Mouse (Mus musculus) heart, embryonic 16.5 days (tissue): ENCODE measurements around the gene Esf1. TPM values are rescaled to one million over a fixed set of nuclear protein-coding genes. Genes with fewer than 3 reads are reported as not detected.
"Not testable (repeated sequence)": the region's sequence is repeated elsewhere in the genome, so short reads cannot be mapped to it uniquely, and the experiment has no call there.

Experiments used
- ATAC-seq: fragments of 200-750 bp; cut with Nextera tagmentation; replicated peaks from 2 replicates; pipeline ENCODE4 v1.8.0; 2017; ENCODE audit warnings: moderate number of reproducible peaks; ENCODE audit not compliant: insufficient read depth, low FRiP score; ENCODE audit errors: extremely low read depth
- H3K27ac ChIP-seq: fragments of 300-500 bp; sonication (generic); 2 replicates; pipeline ENCODE4 v1.5.1; 2014; ENCODE audit warnings: mild to moderate bottlenecking, low read length, control low read depth, moderate library complexity
- H3K27me3 ChIP-seq: fragments of 300-500 bp; sonication (generic); 2 replicates; pipeline ENCODE4 v1.6.1; 2014; ENCODE audit warnings: low read length, mixed read lengths; ENCODE audit not compliant: control insufficient read depth, insufficient read depth
- H3K36me3 ChIP-seq: fragments of 300-500 bp; sonication (generic); 2 replicates; pipeline ENCODE4 v1.6.1; 2014; ENCODE audit not compliant: control insufficient read depth, insufficient read depth
- H3K4me1 ChIP-seq: fragments of 300-500 bp; sonication (generic); 2 replicates; pipeline ENCODE4 v1.6.1; 2014; ENCODE audit warnings: low read length, mixed read lengths; ENCODE audit not compliant: control insufficient read depth, insufficient read depth
- H3K4me2 ChIP-seq: fragments of 300-500 bp; sonication (generic); 2 replicates; pipeline ENCODE4 v1.6.1; 2014; ENCODE audit warnings: low read depth, mild to moderate bottlenecking, control low read depth, low read length
- H3K4me3 ChIP-seq: fragments of 300-500 bp; sonication (generic); 2 replicates; pipeline ENCODE4 v1.5.1; 2014; ENCODE audit warnings: mild to moderate bottlenecking, control low read depth, low read length
- H3K9ac ChIP-seq: fragments of 300-500 bp; sonication (generic); 2 replicates; pipeline ENCODE4 v1.6.1; 2014; ENCODE audit warnings: low read length, control low read depth
- H3K9me3 ChIP-seq: fragments of 300-500 bp; sonication (generic); replicated peaks from 2 replicates; pipeline ENCODE4 v1.6.1; 2016; ENCODE audit warnings: low read length; ENCODE audit not compliant: control insufficient read depth
- WGBS: fragments of 180-500 bp; shearing (Covaris S2); extraction: QIAGEN DNeasy Blood & Tissue Kit; methylation state at CpG from one replicate; pipeline ENCODE4 v1.1.7; 2014; 5-methylcytosine and 5-hydroxymethylcytosine counted together
- polyA plus RNA-seq: library from polyadenylated mRNA; unstranded; fragments of >200 nt; fragmentation: Nextera tagmentation; extraction: Ambion mirVana; gene quantifications from 2 replicates; pipeline ENCODE4 v1.2.1, GENCODE M21; 2015

Gene Esf1
- polyA plus RNA-seq, 1 experiment from 2014 or later, result 16.3 TPM

- H3K27ac ChIP-seq, result no peak overlapping the region
- 80% methylated on average over 3 of the region's 3 CpGs for WGBS
- no peaks in the 10 kb centered on the region for H3K36me3 ChIP-seq
Measured at GRCm38 (mm10) chr2:140100551-140101474, 69.6 kb downstream of the Esf1 start.

GRCm38 (mm10) chr2:140099971-140100370 lies 70.4 kb downstream of the Esf1 start:
- ATAC-seq, result no peak
- WGBS, result 60% methylated on average over 3 of the region's 3 CpGs

More at GRCm38 (mm10) chr2:140100551-140101474, 69.6 kb downstream of the Esf1 start:
- ATAC-seq, result no peak
- Histone ChIP-seq H3K4me3 (no peak overlapping the region), H3K9ac (no peak overlapping the region), H3K4me2 (no peak overlapping the region), H3K4me1 (no peaks in the 10 kb centered on the region), H3K9me3 (no peaks in the 10 kb centered on the region), H3K27me3 (no peaks in the 10 kb centered on the region)

GRCm38 (mm10) chr2:140097131-140097591 lies 73.2 kb downstream of the Esf1 start:
- WGBS, result 70% methylated on average over 3 of the region's 3 CpGs

More at GRCm38 (mm10) chr2:140099971-140100370, 70.4 kb downstream of the Esf1 start:
- Histone ChIP-seq H3K4me3 (no peak overlapping the region), H3K27ac (no peak overlapping the region), H3K9ac (no peak overlapping the region), H3K4me2 (no peak overlapping the region), H3K27me3 (no peaks in the 10 kb centered on the region), H3K9me3 (no peaks in the 10 kb centered on the region), H3K36me3 (no peaks in the 10 kb centered on the region), H3K4me1 (no peaks in the 10 kb centered on the region)

GRCm38 (mm10) chr2:140096034-140096433 lies 74.3 kb downstream of the Esf1 start:
- Histone ChIP-seq H3K36me3 (no peaks in the 10 kb centered on the region), H3K9ac (no peak overlapping the region), H3K4me1 (no peaks in the 10 kb centered on the region), H3K27me3 (no peaks in the 10 kb centered on the region), H3K4me3 (no peak overlapping the region), H3K4me2 (no peak overlapping the region), H3K9me3 (no peaks in the 10 kb centered on the region), H3K27ac (no peak overlapping the region)
- 79% methylated on average over 5 of the region's 5 CpGs for WGBS
- no peak for ATAC-seq

More at GRCm38 (mm10) chr2:140097131-140097591, 73.2 kb downstream of the Esf1 start:
- no peaks in the 10 kb centered on the region for H3K27me3 ChIP-seq
- H3K4me1 ChIP-seq, result no peaks in the 10 kb centered on the region
- H3K36me3 ChIP-seq, result no peaks in the 10 kb centered on the region
- H3K4me2 ChIP-seq, result no peak overlapping the region
- H3K9me3 ChIP-seq, result no peaks in the 10 kb centered on the region
- H3K9ac ChIP-seq, result no peak overlapping the region
- H3K27ac ChIP-seq, result no peak overlapping the region
- ATAC-seq, result no peak
- H3K4me3 ChIP-seq, result no peak overlapping the region

- H3K4me1 ChIP-seq, result no peaks in the 10 kb centered on the region
- 90% methylated on average over 5 of the region's 5 CpGs for WGBS
- no peak for ATAC-seq
Measured at GRCm38 (mm10) chr2:140093433-140093832, 76.9 kb downstream of the Esf1 start.

GRCm38 (mm10) chr2:140084245-140084644 lies 86.1 kb downstream of the Esf1 start:
- no peaks in the 10 kb centered on the region for H3K9me3 ChIP-seq
- 87% methylated on average over 7 of the region's 7 CpGs for WGBS
- no peak overlapping the region for H3K4me3 ChIP-seq
- ATAC-seq, result no peak
- H3K27ac ChIP-seq, result no peak overlapping the region
- H3K4me2 ChIP-seq, result no peak overlapping the region
- H3K36me3 ChIP-seq, result no peaks in the 10 kb centered on the region
- H3K9ac ChIP-seq, result no peak overlapping the region
- no peaks in the 10 kb centered on the region for H3K4me1 ChIP-seq
- H3K27me3 ChIP-seq, result no peaks in the 10 kb centered on the region

More at GRCm38 (mm10) chr2:140093433-140093832, 76.9 kb downstream of the Esf1 start:
- no peak overlapping the region for H3K4me2 ChIP-seq
- no peak overlapping the region for H3K9ac ChIP-seq
- no peaks in the 10 kb centered on the region for H3K9me3 ChIP-seq
- H3K27ac ChIP-seq, result no peak overlapping the region
- no peaks in the 10 kb centered on the region for H3K27me3 ChIP-seq
- no peak overlapping the region for H3K4me3 ChIP-seq
- H3K36me3 ChIP-seq, result no peaks in the 10 kb centered on the region

GRCm38 (mm10) chr2:140080747-140081577 lies 89.4 kb downstream of the Esf1 start:
- Histone ChIP-seq H3K27ac (no peak overlapping the region), H3K4me1 (no peaks in the 10 kb centered on the region), H3K4me3 (no peak overlapping the region), H3K36me3 (no peaks in the 10 kb centered on the region), H3K27me3 (no peaks in the 10 kb centered on the region), H3K9ac (no peak overlapping the region), H3K4me2 (no peak overlapping the region), H3K9me3 (no peaks in the 10 kb centered on the region)
- no peak for ATAC-seq
- 79% methylated on average over 11 of the region's 11 CpGs for WGBS

GRCm38 (mm10) chr2:140079284-140079683 lies 91.1 kb downstream of the Esf1 start:
- not testable (repeated sequence) for H3K4me3 ChIP-seq, H3K36me3 ChIP-seq, H3K27ac ChIP-seq, H3K9ac ChIP-seq, ATAC-seq, H3K9me3 ChIP-seq, H3K27me3 ChIP-seq, H3K4me2 ChIP-seq, H3K4me1 ChIP-seq
